Mouse (Mus musculus) spleen, adult 2 months (tissue): ENCODE results near the gene Atp6ap1.

Source experiments
- CTCF ChIP-seq: fragments of 200-500 bp; IDR thresholded peaks from 2 replicates; pipeline ENCODE4 v1.5.1; 2011; ENCODE audit warnings: mild to moderate bottlenecking, inconsistent platforms; ENCODE audit not compliant: insufficient read depth, insufficient read length, insufficient replicate concordance; ENCODE audit errors: extremely low read depth
- POLR2A ChIP-seq: fragments of 200-500 bp; IDR thresholded peaks from 2 replicates; pipeline ENCODE4 v1.6.1; 2011; ENCODE audit warnings: low read depth, low read length, inconsistent platforms

DNA sequence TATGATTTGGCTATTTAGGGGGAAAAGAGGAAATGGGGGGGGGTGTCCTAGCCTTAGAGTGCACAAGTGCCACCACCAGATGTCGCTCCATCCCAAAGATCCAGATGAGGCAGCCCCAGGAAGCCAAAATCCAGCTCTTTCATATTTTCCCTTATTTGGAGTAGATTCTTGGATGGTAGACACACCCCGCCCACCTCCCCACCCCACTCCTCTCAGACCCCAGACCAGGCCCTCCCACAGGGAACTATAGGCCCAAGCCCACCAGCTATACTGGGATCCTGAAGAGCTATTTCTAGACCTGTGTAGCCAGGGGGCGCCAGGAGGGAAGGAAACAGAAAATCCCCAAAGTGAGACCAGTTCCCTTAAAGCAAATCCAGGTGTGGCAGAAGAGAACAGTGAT is 48.2 kb upstream of the Atp6ap1 start:
- TF ChIP-seq CTCF, result peak; percentile 43; the same call in 1 of the 2 replicates
- TF ChIP-seq POLR2A, result no peak
